Mouse (Mus musculus) mesoderm, embryonic 11.5 days (tissue): ENCODE data around the gene 4930433I11Rik.
"Not testable (repeated sequence)": the region's sequence is repeated elsewhere in the genome, so short reads cannot be mapped to it uniquely, and the experiment has no call there.

Experiments
- DNase-seq: peaks from one replicate; pipeline ENCODE4 v3.0.0-alpha.2; 2012; ENCODE audit warnings: low read depth, low spot score

4930433I11Rik gene

DNA sequence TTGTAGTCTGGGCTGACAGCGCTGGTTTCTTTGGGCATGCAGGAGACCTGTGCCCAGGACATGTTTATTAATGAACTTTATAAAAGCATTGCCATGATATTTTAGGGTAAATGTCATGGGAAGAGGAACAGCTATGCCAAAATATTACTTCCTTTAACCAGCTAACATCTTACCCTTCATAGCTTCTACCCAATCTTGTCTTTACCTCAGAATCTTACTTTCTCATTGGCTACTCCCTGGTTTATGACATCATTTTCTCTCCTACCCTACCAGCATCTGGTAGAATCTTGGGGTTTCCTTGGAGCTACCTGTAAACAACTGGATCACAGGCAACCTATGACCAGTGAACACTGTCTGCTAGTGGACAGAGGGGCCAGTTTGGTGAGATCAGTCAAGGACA, at the start of gene 4930433I11Rik:
4930433I11Rik (plus strand) TSS at position 301 of the 400 bp plus-strand sequence.
- DNase-seq: no peak

DNA sequence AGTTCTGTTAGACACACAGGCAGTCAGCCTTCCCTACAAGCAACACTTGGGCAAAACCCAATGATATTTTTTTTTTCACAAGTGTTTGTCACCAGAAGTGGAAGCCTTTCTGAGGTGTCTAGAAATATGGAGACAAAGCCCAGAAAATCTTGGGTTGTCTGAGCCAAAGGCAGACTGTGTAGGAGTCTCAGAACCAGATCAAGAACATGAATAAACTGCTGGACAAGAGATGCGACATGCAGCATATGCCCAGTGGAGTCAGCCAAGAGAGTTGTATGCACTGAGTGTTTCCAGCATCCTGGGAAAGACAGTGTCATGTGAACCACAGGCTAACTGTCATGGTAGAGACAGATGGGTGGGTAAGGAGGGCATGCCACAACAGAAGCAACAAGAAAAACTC, 48.0 kb upstream of the 4930433I11Rik start:
- no peak for DNase-seq

DNA sequence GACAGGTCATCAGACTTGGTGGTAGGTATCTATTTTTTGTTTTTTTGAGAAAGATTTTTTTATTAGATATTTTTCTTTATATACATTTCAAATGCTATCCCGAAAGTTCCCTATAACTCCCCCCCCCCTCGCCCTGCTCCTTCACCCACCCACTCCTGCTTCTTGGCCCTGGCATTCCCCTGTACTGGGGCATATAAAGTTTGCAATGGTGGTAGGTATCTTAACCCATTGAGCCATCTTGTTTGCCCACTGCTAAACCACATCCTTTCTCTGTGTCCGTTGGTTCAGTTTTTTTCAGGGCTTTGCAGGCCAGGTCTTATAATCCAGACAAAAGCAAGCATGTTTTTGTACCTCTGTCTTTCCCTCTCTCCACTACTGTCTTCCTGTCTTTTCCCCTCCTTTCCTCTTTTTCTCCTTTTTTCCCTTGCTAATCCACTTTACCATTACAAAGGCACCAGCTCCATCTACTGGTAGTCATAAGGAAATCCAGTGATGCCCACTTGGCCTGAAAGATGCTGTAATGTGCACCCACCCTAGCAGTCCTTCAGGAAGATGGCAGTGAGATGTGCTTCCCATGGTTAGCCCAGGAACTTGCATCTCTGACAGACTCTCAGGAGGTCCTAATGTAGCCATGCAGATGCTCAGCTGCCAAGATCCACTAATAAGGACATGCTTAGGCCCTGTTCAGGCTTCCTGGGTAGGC, 45.0 kb upstream of the 4930433I11Rik start:
- peak; percentile 47 for DNase-seq

DNA sequence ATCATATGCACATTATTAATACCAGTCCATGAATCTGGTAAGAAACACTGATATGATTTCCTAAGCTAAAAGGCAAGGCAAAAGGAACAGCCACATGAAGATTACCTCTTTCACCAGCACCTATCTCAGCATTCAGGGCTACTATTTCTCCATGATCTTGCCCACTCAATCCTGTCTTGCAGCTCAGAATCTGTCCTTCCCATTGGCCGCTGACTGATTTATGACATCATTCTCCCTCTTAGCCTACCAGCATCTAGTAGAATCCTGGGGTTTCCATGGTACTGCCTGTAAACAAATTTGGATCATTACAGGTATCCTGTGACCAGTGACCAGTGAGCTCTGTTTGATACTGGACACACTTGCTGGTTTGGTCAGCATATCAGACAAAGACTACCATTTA, 45.1 kb downstream of the 4930433I11Rik start, which contains the start of gene Gm4884:
Gm4884 (plus strand) TSS at position 301 of the 400 bp plus-strand sequence.
- not testable (repeated sequence) for DNase-seq

DNA sequence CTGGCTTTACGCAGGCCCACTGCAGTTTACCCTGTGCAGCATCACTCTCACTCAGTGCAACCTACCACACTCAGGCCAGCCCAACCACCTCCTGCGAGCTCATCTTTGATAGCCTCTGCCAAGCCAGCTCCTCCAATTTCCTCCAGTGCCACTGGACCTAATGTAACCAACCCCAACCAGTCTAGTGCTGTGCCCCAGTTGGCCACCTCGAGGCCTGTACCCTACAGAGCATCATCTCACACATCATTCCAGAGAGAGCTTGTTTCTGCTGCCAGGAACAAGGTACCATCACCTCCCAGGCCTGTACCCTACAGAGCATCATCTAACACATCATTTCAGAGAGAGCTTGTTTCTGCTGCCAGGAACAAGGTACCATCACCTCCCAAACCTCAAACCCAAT, 56.7 kb downstream of the 4930433I11Rik start:
- not testable (repeated sequence) for DNase-seq
